Mouse (Mus musculus) ovary, postnatal 14 days (tissue): ENCODE measurements around the gene Cacna2d2.

Experiments used
- DNase-seq: peaks from one replicate; pipeline ENCODE4 v3.0.0; 2022; ENCODE audit warnings: low spot score

Cacna2d2 gene

DNA sequence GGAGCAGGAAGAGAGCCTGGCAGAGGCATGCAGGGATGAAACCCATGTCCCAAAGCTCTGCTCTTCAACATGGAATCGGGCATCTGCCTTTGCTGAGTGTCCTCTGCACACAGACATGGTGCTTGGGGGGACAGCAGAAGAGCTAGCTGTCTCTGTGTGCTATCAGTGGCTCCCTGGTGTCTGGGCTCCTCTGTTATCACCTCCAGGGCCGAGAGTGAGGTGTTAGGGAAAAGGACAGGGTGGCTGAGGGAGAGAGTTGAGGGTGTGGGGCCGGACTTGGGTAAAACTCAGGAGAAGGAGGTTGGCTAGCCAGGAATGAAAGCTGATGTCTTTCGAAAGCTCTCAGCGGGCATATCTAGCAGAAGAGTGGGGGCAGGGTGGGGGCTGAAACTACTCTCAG lies 63.5 kb downstream of the Cacna2d2 start:
- no peak for DNase-seq

DNA sequence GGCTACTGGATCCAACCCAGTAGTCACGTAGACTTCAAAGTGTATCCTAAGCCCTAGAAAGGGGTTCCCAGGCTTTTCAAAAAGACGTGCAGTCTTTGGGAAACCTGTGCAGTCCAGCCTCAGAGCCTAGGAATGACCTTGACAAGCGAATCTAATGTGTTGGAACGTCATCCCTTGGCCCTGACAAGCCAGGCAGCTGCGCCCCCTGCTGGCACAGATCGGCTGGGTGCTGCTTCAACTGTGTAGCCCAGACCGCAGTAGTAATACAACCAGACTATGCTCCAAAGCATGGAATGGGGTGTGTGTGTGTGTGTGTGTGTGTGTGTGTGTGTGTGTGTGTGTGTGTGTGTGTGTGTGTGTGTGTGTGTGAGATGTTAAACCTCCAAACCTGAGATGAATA lies 64.1 kb downstream of the Cacna2d2 start:
- DNase-seq: peak; percentile 76

DNA sequence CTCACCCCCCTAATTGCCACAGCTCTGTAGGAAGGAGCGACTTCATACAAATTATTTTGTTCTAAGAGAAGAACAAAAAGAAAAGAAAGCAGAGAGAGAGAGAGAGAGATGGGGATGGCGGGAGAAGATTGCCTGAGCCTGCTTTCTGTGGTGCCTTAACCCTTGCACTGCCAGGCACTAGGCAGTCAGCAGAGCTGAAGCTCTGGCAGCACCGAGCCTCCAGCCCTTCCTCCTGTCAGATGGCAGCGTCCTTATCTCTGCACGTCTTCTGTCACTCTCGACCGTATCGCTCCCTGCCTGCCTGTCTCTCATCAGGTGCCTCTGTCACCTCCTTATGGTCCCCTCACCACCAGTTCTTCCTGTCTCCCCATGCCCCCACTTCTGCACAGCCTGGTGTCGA lies 64.7 kb downstream of the Cacna2d2 start:
- DNase-seq: no peak

DNA sequence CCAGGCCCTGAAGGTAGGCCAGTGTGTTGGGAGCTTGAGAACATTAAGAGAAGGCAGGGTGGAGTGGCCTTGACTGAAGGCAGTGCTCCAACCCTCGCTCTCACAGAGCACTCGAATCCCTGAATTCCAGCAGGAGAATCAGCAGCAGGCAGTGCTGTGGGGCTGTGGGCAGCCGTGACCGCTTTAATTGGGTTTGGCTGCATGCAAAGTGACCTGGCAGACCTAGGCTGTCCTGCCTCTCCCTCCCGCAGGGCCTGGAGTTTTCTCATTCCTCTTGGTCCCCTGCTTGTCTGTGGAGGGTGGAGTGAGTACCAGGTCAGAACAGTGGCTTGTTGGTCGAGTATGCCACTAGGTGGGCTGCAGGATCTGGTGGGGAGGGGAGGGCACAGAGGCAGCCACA lies 66.2 kb downstream of the Cacna2d2 start:
- no peak for DNase-seq

DNA sequence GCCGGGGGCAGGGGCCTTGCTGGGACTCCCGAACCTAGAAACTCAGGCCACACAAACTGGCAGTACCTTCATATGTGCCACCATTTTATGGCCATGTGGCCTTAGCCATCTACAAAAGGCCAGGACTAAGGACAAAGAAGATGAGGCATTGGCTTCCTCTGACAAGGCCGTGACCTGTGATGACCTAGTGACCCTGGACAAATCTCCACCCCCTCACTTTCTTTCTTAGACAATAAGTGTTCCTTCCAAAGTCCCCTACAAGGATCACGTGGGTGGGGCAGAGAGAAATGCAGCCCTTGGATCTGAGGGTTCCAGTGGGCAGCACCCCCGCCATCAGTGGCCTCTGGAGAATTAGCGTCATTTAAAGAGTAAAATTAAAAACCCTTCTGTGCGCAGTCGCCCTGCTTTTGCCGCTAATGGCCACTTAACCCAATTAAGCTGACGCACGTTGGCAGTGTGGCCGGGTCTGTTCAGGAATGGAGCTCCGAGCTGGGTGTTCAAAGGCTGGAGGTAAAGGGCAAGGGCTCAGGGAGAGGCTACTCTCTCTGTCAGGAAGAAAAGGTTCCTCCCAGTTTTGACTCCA lies 69.9 kb downstream of the Cacna2d2 start:
- DNase-seq: no peak

DNA sequence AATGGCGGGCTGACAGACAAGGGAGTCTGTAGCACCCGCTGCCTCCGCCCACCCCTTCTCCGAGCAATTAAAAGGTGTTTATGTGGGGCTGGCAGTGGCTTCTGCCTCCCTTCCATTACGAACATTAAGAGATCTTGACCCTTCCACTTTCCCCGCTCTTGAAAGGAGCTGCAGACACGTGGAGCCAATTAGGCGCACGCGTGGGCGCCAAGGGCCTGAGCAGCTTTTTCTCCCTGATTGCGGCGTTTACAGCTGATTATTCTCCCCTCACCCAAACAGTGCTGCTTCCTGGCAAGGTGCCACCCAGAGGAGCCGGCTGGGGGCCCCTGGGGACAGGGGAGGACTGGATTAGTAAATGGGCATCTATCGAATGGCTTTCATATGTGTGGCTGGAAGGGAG lies 71.0 kb downstream of the Cacna2d2 start:
- DNase-seq: no peak

DNA sequence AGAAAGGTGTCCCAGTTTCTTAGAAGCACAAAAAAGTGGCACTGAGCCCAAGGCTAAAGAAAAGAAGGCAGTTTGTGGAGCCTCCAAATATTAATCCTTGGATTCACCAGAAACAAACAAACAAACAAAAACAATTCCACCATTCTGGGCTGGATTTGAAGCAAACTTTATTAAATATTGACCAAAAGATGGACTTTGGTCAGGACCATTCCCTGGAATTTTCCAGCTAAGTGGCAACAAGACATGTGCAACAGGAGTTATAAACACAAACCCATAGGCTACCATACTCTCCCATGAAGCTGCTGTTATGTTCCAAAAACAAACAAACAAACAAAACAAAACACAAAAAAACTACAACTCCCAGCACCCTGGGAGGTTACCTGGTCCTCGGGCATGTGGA lies 74.6 kb downstream of the Cacna2d2 start:
- no peak for DNase-seq

DNA sequence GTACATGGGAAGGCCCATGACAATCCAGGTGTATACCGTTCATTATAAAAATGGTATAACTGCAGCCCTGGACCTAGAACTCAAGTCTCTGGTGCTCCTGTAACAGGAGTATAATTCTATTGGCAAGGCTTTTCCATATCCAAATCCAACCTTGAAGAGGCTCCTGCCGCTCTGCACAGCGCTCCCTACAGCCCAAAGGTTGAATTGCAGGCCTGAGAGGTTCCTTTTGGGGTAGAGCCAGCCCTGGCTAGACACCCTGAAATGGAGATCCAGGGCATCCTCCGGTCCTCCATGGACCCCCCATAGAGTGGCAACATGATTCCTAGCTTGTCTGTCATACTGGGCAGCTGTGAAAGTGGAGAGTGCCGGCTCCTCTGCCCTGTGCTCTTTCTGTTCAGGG lies 79.6 kb downstream of the Cacna2d2 start:
- DNase-seq: no peak

DNA sequence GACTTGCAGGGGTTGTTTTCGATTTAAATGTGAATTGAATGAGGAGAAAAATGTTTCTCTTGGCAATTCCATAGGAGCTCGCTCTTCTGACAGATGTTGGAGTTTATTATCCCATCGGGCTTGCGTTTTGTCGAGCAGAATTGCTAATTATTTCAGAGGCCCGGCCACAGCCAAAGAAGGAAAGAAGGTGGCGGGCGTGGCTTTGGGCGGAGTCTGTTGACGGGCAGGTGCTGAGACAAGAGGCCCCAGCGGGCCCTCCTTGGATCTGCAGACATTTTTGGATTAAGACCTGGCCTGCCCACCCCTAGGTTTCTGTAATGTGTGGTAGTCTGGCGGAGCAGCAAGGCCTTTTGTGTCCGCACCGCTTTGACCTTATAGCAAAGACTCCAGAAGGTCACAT lies 80.2 kb downstream of the Cacna2d2 start:
- DNase-seq: no peak

DNA sequence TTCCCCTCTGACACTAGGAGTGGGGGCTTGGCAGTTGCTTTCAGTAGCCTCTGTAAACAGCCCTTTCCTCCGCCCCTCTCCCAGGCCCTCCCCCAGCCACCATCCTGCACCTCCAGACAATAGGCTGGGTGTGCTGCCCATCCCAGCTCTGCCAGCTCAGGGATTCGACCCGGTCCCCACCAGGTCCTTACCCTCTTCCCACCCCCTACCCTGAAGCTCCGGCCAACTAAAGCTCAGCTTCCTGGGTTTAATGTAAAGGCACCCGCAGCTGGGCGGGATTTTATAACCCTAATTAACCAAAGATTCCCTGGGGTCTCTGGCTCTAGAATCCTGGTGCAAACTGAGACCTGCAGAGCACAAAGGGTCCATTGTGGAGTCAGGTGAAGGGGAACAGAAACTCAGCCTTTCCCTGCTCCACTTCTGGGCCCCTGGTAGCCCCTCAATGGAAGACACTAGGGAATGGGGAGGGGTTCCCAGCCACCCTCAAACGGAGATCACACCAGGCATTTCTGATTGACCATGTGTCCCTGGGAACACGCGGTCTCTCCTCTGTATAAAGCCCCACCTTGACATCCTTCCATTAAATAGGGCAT lies 81.2 kb downstream of the Cacna2d2 start:
- DNase-seq: no peak

DNA sequence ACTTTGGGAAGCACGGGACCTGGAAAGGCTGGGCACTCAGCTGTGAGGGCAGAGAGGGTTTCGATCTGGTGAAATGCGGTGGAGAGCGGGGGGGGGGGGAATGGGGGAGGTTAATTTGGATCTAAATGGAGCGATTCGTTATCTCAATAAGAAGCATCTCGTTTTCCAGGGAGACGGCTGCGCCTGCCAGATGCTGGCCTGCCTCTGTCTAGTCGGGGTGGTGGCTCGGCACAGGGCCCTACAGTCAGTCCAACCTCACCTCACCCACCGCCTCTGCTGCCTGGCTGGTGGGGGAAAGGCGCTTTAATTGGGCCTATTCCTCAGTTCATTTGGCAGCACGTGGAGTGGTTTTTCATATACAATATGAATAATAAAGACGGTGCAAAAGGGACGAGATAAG lies 81.9 kb downstream of the Cacna2d2 start:
- DNase-seq: no peak

DNA sequence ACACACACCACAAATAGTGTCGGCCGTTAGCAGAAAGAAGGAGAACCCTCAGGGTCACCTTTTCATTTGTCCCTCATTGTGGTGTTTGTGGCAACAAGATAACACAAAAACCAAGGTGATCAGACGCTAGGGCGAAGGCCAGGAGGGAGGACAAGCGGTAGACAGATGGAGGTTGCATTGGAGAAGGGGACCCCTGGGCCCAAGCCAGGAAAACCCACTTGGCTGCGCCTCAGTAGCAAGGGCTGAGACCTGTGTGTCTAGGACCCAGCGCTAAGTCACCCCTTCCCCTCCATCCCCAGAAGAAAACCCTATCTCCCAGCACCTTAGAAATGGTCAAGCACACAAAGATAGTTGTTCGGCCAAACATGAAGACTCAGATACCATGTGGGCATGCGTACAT lies 82.6 kb downstream of the Cacna2d2 start:
- no peak for DNase-seq

DNA sequence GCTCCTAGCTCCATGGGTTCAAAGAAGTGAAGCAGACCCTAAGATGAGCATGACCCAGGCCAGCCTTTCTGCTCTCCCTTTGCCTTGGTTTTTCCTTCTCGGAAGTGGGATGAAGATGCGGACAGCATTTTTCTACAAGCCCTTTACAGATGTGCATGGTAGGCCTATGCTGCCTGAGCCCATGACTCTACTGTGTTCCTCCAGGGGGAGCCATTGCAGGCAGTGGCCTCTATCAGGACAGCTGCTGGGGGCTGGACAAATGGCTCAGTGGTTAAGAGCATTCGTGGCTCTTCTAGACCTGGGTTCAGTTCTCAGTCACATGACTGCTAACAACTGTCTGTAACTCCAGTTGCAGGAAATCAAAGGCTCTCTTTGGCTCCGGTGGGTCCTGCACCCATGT lies 83.4 kb downstream of the Cacna2d2 start:
- DNase-seq: no peak

DNA sequence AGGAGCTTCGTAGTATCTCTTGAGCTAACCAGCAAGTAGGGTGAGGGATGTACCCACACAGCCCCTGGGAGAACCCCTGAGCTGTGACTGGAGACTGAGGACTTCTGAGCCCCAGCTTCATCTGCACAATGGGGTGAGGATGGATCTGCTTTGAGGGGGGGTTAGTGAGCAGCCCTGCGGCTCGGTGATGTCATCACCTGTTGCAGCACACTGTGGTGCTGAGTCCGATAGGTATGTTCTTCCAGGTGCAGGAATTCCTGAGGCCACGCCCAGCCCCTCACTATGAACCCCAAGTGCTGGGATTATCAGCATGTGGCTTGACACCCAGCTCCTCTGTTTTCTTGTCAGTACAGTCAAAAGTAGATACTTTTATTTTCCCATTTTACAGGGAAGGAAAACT lies 84.3 kb downstream of the Cacna2d2 start:
- DNase-seq: no peak

DNA sequence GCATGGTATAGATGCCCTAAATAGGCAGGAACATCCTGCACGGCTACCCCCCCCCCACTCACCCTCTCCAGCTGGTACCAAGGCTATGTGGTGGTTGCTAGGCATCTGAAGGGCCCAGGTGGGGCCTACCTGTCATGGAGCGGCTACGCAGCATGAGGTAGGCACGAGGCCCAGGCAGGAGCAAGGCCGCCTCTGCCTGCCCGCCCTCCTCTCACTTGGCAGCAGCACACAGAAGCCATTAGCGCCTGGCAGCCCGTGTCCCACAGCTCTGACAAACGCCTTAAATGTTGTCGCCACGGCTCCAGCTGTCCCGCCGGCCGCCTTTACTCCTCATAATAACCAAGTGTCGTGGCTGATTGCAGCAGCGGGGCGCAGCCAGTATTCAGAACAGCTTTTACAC lies 84.9 kb downstream of the Cacna2d2 start:
- no peak for DNase-seq

DNA sequence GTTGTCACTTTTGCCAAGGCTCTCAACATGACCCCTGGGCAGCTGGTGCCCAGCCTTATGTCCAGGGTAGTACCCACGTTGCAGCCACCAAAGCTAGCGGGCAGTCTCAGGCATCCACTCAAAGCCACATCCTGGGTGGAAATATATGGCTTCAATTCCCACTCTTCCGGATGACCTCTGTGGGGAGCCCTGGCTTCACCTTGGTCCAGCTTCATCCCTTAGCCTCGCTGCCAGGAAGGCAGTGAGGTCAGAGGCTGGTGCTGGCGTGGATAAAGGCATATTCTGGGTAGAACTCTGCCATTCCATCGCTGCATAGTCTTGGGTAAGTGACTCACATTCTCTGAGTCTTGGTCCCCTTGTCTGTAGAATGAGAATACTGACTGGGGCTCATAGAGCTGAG lies 85.4 kb downstream of the Cacna2d2 start:
- no peak for DNase-seq

DNA sequence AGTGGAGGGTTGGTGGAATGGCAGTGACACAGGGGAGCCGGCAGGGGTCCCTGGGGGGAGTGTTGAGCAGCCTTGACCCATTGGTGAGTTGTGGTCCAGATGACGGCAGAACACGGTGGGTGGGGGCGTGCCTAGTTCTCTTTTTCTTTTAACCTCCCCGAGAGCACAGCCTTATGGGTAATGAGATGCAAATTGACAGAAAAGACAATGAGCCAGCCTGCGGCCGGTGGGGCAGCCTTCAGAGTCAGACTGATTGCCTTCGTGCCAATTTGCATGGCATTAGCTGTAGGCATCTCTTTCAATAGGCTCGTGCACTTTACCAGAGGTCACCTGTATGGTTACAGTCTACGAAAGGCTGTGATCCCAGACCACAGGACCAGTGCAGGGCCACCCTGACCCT lies 86.7 kb downstream of the Cacna2d2 start:
- no peak for DNase-seq

DNA sequence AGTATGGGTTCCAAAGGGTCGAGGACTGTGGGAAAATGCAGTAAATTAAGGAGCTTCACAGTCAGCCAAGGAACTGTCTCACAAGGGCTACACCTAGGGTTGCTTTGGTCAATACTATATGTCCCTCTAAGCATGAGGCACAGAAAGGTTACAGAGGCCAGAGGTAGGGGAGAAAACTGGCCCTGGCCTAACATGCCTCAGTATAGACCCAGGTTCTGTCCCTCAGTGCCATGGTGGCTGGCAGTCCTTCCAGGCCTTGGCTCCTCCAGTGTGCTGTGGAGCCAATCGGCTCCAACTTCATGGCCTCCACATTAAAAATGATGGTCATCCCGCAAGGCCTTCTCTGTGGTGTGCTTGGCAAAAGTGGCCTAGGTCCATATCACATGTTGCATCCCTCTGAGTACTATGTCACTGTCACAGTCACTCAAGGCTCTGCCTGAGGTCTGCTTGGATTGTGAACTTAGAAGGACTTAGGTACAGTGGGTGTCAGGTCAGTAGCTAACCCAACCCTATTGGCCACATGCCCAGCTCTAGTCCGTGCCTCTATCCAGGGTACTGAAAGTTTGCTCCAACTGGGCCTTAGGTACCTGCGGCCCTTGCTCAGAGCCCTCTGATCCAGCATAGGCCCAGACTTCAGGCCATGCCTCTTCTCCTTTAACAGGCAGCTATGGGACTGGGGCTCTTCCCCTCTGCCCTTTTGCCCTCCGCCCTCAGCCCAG lies 87.3 kb downstream of the Cacna2d2 start:
- peak; percentile 45 for DNase-seq

DNA sequence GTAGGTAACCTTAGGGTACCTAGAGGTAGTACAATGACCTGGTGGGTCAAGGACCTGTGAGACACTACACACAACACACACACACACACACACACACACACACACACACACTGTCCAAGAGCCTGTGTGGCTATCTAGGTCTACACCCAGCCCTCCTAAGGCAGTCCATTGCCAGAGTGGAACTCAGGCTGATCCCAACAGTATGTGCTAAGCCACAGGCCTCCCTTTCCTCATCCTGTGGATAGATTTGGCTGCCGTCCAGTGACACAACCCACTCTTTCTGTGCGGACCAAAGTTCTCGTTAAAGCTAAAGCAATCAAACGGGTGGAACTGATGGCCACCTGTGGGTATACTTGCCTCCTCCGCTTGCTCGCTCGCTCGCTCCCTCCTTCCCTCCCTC lies 90.7 kb downstream of the Cacna2d2 start:
- no peak for DNase-seq

DNA sequence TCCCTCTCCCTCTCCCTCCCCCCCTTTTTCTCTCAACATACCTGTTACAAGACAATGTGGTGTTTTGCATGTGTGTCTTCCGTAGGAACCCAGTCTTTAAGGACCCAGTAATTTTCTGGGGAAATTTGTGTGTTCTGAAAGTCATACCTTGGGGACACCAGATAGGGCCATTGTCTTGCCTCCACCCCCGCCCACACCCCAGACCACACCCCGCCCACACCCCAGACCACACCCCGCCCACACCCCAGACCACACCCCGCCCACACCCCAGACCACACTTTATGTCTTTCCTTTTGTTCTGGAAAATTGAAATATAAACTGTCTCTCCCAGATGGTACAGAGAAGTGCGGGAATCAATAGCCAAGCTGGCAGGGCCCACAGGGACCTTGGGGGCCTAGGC lies 91.2 kb downstream of the Cacna2d2 start:
- no peak for DNase-seq

DNA sequence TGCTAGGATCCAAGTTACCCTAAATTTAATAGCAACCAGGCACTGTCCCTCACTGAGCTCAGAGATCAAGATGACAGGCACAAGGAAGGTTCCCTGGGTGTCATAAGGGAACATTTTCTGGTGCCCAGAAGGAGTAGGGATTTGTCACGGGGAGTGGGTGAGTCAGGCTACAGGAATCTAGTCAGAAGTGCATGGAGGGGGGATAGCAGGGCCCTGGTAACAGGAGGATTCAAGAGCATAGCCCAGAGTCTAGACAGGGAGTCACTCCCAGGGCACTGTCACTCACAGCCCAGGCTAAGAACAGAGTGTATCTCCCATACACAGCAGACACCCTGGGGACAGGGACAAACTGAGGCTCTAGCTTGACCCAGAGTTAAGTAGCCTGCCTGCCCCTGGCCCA lies 94.1 kb downstream of the Cacna2d2 start:
- DNase-seq: no peak

DNA sequence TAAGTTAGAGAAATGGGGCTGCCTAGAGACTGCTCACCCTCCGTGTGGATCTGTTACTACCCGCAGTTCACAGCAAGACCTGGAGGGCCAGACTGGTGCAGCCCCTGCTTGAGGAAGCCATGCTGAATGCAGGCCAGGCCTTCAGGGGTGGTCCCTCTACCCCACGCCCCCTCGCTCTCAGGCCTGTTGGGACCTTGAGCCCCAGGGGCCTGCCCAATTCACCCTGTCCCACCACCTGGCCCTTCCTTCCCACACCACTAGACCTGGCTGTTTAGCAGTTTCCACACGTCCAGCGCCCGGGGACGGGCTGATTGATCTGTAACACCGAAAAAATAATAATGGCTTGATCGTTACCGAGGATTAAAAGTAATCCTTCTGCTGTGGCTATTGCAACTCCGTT lies 94.8 kb downstream of the Cacna2d2 start:
- DNase-seq: no peak

DNA sequence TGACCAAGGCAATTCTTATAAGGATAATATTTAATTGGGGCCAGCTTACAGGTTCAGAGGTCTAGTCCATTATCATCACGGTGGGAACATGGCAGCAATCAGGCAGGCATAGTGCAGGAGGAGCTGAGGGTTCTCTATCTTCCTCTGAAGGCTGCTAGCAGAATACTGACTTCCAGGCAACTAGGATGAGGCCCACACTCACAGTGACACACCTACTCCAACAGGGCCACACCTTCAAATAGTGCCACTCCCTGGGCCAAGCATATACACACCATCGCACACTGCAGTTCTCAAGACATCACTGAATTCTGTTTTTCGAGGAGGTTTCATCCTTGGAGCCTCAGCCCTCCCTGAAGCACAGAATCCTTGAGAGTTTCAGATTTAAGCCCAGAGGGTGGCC lies 96.9 kb downstream of the Cacna2d2 start:
- no peak for DNase-seq

DNA sequence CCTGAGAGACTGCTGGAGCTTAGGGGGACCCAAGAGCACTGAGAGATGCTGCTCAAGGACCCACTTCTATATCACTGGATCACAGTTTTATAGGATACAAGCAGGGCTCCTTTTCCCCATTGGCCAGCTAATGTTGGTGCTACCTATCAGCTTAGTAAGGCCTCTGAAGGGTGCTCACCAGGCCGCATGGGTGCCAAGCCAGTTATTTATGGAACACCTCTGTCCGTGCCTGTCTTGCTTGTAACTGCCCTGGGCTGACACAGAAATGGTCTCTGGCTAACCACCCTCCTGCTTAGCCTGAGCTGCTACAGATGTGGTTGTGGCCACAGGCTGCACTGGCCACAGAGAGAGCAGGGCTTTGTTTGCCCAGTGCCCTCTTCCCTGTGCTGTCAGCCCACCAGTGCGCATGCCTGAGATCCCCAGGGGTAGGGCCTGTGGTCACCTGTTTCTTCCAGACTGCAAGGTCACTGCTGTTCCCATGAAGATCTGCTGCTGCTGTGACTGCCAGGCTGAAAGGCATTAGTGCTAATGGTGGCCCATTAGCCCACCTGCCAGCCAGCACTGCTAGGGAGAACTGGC lies 101.4 kb downstream of the Cacna2d2 start:
- DNase-seq: no peak
